Mouse (Mus musculus) skeletal muscle tissue, postnatal 0 days (tissue): ENCODE results near the gene Cfap100. TPM values are rescaled to one million over a fixed set of nuclear protein-coding genes. Genes with fewer than 3 reads are reported as not detected.

ENCODE experiments used
- polyA plus RNA-seq: library from polyadenylated mRNA; unstranded; fragments of >200 nt; fragmentation: Nextera tagmentation; extraction: Ambion mirVana; gene quantifications from 2 replicates; pipeline ENCODE4 v1.2.1, GENCODE M21; 2015

Gene Cfap100
- 0.28 and 0.42 TPM in 2 replicates for polyA plus RNA-seq

GRCm38 (mm10) chr6:90428380-90428974 is at the start of gene Cfap100:
TSS of gene Cfap100 (minus strand) at chr6:90428797.

GRCm38 (mm10) chr6:90462181-90462706 is 33.6 kb upstream of the Cfap100 start, which contains the start of gene Klf15:
TSS of gene Klf15 (plus strand) at chr6:90462576.

GRCm38 (mm10) chr6:90368976-90369724 is 59.4 kb downstream of the Cfap100 start, which contains the start of gene Zxdc:
TSS of gene Zxdc (plus strand) at chr6:90369492.

Other genes starting within 250 kb of the Cfap100 start
- not detected in 2 replicates for gene V1ra8, start 226.0 kb downstream of the Cfap100 start, polyA plus RNA-seq
- gene Vmn1r53, start 204.4 kb downstream of the Cfap100 start, polyA plus RNA-seq: not detected in 2 replicates
- gene Vmn1r54, start 182.5 kb downstream of the Cfap100 start, polyA plus RNA-seq: not detected in 2 replicates
- 0.15 TPM in 1 of 2 replicates, not detected in the other for gene BC048671, start 127.6 kb downstream of the Cfap100 start, polyA plus RNA-seq
- gene Chst13, start 103.6 kb downstream of the Cfap100 start, polyA plus RNA-seq: 0.12 and 0.15 TPM in 2 replicates
- not detected in 2 replicates for gene Uroc1, start 95.5 kb downstream of the Cfap100 start, polyA plus RNA-seq
- gene Zxdc, start 59.3 kb downstream of the Cfap100 start, polyA plus RNA-seq: 5.5 and 6.6 TPM in 2 replicates
- 9.6 and 13.0 TPM in 2 replicates for gene Klf15, start 33.8 kb upstream of the Cfap100 start, polyA plus RNA-seq
- 2.0 and 7.0 TPM in 2 replicates for gene Aldh1l1, start 57.6 kb upstream of the Cfap100 start, polyA plus RNA-seq
- gene Slc41a3, start 175.9 kb upstream of the Cfap100 start, polyA plus RNA-seq: 20.6 and 22.3 TPM in 2 replicates